Mouse (Mus musculus): ENCODE data around the gene Zfp652. TPM values are rescaled to one million over a fixed set of nuclear protein-coding genes. Genes with fewer than 3 reads are reported as not detected.

Zfp652 gene
- polyA plus RNA-seq, 1 experiment from 2014 or later: 6.7 TPM

DNA sequence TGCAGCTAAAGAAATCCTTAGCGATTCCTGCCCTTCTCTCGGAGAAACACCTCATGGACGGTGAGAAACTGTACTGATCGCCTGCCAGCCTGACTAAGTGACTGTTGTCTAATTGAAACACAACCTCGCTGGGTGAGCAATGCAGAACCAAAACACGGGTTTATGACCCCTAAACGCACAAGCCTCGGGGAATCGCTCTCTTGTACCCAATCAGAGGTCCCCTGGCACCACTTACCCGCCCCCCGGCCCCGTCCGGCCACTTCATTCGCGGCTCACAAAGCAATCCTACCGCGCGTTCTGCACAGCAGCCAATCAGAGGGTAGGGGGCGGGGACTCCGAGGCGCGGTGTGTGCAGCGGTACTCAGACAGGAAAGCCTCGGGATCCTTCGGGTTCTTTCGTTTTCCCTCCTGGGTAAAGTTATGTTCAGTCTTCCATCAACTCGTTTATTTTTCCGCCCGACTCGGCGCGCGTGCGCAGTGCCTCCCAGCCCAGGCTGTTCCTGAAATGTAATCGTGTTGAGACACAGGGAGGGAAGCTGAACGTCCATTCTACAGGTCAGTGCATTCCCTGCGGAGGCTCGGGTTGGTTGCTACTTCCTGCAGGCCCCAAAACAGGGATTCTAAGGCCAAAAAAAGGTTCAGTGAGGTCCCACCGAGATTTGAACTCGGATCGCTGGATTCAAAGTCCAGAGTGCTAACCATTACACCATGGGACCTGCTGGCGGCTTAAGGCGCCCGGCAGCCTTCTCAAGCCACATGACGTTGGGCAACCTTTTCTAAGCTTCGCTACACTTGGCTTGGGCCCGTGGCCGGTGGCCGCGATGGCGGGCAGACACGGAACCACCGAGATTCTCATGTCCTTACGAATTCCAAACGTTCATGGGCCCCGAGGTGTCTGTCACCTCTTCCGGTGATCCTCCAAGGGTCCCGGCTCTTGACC is 146.3 kb downstream of the Zfp652 start:
- Histone ChIP-seq H3K9me3 (ENCODE audit: control insufficient read depth, low read length) (no peaks in the 10 kb centered on the region), H3K36me3 (ENCODE audit: control insufficient read depth, insufficient read depth, low read length) (no peaks in the 10 kb centered on the region), H3K4me3 (ENCODE audit: control insufficient read depth in 1 of 2, insufficient read depth in 1 of 2, low read depth in 1 of 2, low read length in 2 of 2) (peak overlapping the region; percentile 69 to 79), H3K27me3 (ENCODE audit: control insufficient read depth, insufficient read depth, low read length) (no peaks in the 10 kb centered on the region), H3K9ac (ENCODE audit: low read length) (peak overlapping the region; percentile 74), H3K27ac (replicated peaks in 1 of 2; ENCODE audit: control insufficient read depth in 1 of 2, insufficient read depth in 1 of 2, low read depth in 2 of 2, low read length in 2 of 2) (peak overlapping the region; percentile 95), H3K4me1 (ENCODE audit: control insufficient read depth in 2 of 2, insufficient read depth in 2 of 2, low read length in 2 of 2) (peaks cover 0 to 13% of the 10 kb centered on the region in 2 experiments; a peak in 2 of 4 replicates), H3K4me2 (ENCODE audit: low read length) (peak overlapping the region; percentile 73)
- ATAC-seq (ENCODE audit: insufficient number of reproducible peaks, insufficient read depth, low FRiP score, low read depth): peak; percentile 97
- under 1% methylated on average over 58 of the region's 58 CpGs for WGBS

DNA sequence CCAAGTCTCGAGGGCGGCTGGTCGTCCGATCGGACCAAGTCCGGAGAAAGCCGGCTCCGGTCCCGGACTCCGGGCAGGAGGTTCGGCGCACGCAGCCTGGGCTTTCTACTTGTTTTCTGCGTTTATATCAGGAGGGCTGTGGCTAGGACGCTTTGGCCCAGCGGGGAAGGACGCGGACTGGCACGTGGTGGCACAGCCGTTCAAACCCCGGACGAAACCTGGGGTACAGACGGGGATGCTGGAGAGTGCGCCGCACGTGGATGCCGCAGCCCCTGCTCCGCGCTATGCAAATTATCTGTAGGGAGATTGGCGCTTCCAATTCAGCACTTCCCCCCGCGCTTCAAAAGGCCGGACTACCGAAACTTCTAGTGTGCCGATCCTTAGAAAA is 147.0 kb downstream of the Zfp652 start:
- H3K4me2 ChIP-seq (ENCODE audit: low read length): peak overlapping the region; percentile 73
- no peaks in the 10 kb centered on the region for H3K9me3 ChIP-seq (ENCODE audit: control insufficient read depth, low read length)
- peak overlapping the region; percentile 95 for H3K27ac ChIP-seq (replicated peaks in 1 of 2; ENCODE audit: control insufficient read depth in 1 of 2, insufficient read depth in 1 of 2, low read depth in 2 of 2, low read length in 2 of 2)
- ATAC-seq (ENCODE audit: insufficient number of reproducible peaks, insufficient read depth, low FRiP score, low read depth): peak; percentile 48
- H3K9ac ChIP-seq (ENCODE audit: low read length): peak overlapping the region; percentile 74
- H3K4me1 ChIP-seq (ENCODE audit: control insufficient read depth in 2 of 2, insufficient read depth in 2 of 2, low read length in 2 of 2): peaks cover 0 to 13% of the 10 kb centered on the region in 2 experiments; a peak in 2 of 4 replicates
- no peaks in the 10 kb centered on the region for H3K27me3 ChIP-seq (ENCODE audit: control insufficient read depth, insufficient read depth, low read length)
- H3K36me3 ChIP-seq (ENCODE audit: control insufficient read depth, insufficient read depth, low read length): no peaks in the 10 kb centered on the region
- H3K4me3 ChIP-seq (ENCODE audit: control insufficient read depth in 1 of 2, insufficient read depth in 1 of 2, low read depth in 1 of 2, low read length in 2 of 2): peak overlapping the region; percentile 69 to 79
- under 1% methylated on average over 35 of the region's 35 CpGs for WGBS

GRCm38 (mm10) chr11:95860071-95860490 is 147.6 kb downstream of the Zfp652 start:
- H3K36me3 ChIP-seq (ENCODE audit: control insufficient read depth, insufficient read depth, low read length): no peaks in the 10 kb centered on the region
- no peak for ATAC-seq (ENCODE audit: insufficient number of reproducible peaks, insufficient read depth, low FRiP score, low read depth)
- H3K9me3 ChIP-seq (ENCODE audit: control insufficient read depth, low read length): no peaks in the 10 kb centered on the region
- no peaks in the 10 kb centered on the region for H3K27me3 ChIP-seq (ENCODE audit: control insufficient read depth, insufficient read depth, low read length)
- WGBS: 14% methylated on average over 3 of the region's 3 CpGs
- H3K4me3 ChIP-seq (ENCODE audit: control insufficient read depth in 1 of 2, insufficient read depth in 1 of 2, low read depth in 1 of 2, low read length in 2 of 2): peak overlapping the region; percentile 69 to 79
- peak overlapping the region; percentile 73 for H3K4me2 ChIP-seq (ENCODE audit: low read length)
- H3K27ac ChIP-seq (replicated peaks in 1 of 2; ENCODE audit: control insufficient read depth in 1 of 2, insufficient read depth in 1 of 2, low read depth in 2 of 2, low read length in 2 of 2): no peak overlapping the region
- H3K9ac ChIP-seq (ENCODE audit: low read length): peak overlapping the region; percentile 74
- peaks cover 0 to 13% of the 10 kb centered on the region in 2 experiments; a peak in 2 of 4 replicates for H3K4me1 ChIP-seq (ENCODE audit: control insufficient read depth in 2 of 2, insufficient read depth in 2 of 2, low read length in 2 of 2)

DNA sequence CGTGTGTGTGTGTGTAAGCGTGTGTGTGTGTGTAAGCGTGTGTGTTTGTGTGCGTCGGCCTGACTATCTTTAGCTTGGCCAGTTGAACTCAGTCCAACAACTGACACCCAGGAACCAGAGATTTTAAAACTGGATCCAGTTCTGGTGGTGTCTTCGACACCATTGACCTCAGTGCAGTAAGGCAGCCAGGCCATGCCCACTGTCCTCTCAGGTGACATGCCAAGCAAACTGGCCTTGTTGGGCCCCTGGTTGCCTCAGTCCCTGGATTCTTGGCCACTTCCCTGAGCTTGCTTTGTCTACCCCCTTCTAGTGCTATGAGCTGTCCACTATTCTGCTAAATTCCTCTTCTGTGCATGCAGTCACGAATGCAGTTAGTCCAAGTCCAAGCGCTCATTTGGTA is 148.9 kb downstream of the Zfp652 start:
- ATAC-seq (ENCODE audit: insufficient number of reproducible peaks, insufficient read depth, low FRiP score, low read depth): no peak
- H3K4me1 ChIP-seq (ENCODE audit: control insufficient read depth in 2 of 2, insufficient read depth in 2 of 2, low read length in 2 of 2): peaks cover 0 to 13% of the 10 kb centered on the region in 2 experiments; a peak in 2 of 4 replicates
- no peak overlapping the region for H3K9ac ChIP-seq (ENCODE audit: low read length)
- no peaks in the 10 kb centered on the region for H3K36me3 ChIP-seq (ENCODE audit: control insufficient read depth, insufficient read depth, low read length)
- H3K4me2 ChIP-seq (ENCODE audit: low read length): no peak overlapping the region
- H3K9me3 ChIP-seq (ENCODE audit: control insufficient read depth, low read length): no peaks in the 10 kb centered on the region
- no peak overlapping the region for H3K4me3 ChIP-seq (ENCODE audit: control insufficient read depth in 1 of 2, insufficient read depth in 1 of 2, low read depth in 1 of 2, low read length in 2 of 2)
- WGBS: 87% methylated on average over 8 of the region's 8 CpGs
- no peaks in the 10 kb centered on the region for H3K27me3 ChIP-seq (ENCODE audit: control insufficient read depth, insufficient read depth, low read length)
- no peak overlapping the region for H3K27ac ChIP-seq (replicated peaks in 1 of 2; ENCODE audit: control insufficient read depth in 1 of 2, insufficient read depth in 1 of 2, low read depth in 2 of 2, low read length in 2 of 2)

DNA sequence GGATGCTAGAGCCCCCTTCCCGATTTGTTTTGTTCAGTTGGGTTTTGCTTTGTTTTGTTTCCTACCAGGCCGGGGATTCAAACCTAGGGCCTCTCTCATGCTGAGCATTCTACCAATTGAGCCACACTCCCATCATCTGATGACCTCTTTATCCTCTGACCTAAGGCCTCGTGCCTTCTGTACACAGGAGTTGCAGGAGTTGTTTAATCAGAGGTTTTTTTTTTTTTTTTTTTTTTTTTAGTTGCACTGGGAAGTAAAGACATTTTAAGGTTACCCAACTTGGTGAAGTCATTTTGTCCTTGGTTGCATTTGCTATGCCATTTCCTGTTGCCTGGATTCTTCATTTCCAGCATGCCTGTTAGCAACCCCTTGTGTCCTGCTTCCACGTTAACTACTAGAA is 157.0 kb downstream of the Zfp652 start:
- Histone ChIP-seq H3K4me2 (ENCODE audit: low read length) (no peak overlapping the region), H3K27ac (replicated peaks in 1 of 2; ENCODE audit: control insufficient read depth in 1 of 2, insufficient read depth in 1 of 2, low read depth in 2 of 2, low read length in 2 of 2) (no peak overlapping the region), H3K4me1 (ENCODE audit: control insufficient read depth in 2 of 2, insufficient read depth in 2 of 2, low read length in 2 of 2) (no peaks in the 10 kb centered on the region), H3K36me3 (ENCODE audit: control insufficient read depth, insufficient read depth, low read length) (no peaks in the 10 kb centered on the region), H3K9me3 (ENCODE audit: control insufficient read depth, low read length) (no peaks in the 10 kb centered on the region), H3K27me3 (ENCODE audit: control insufficient read depth, insufficient read depth, low read length) (no peaks in the 10 kb centered on the region), H3K9ac (ENCODE audit: low read length) (no peak overlapping the region), H3K4me3 (ENCODE audit: control insufficient read depth in 1 of 2, insufficient read depth in 1 of 2, low read depth in 1 of 2, low read length in 2 of 2) (no peak overlapping the region)
- WGBS: 67% methylated on average over 4 of the region's 4 CpGs
- no peak for ATAC-seq (ENCODE audit: insufficient number of reproducible peaks, insufficient read depth, low FRiP score, low read depth)

- Histone ChIP-seq H3K9me3 (ENCODE audit: control insufficient read depth, low read length) (no peaks in the 10 kb centered on the region), H3K36me3 (ENCODE audit: control insufficient read depth, insufficient read depth, low read length) (no peaks in the 10 kb centered on the region), H3K9ac (ENCODE audit: low read length) (no peak overlapping the region), H3K27me3 (ENCODE audit: control insufficient read depth, insufficient read depth, low read length) (no peaks in the 10 kb centered on the region), H3K4me2 (ENCODE audit: low read length) (no peak overlapping the region), H3K4me1 (ENCODE audit: control insufficient read depth in 2 of 2, insufficient read depth in 2 of 2, low read length in 2 of 2) (no peaks in the 10 kb centered on the region), H3K27ac (replicated peaks in 1 of 2; ENCODE audit: control insufficient read depth in 1 of 2, insufficient read depth in 1 of 2, low read depth in 2 of 2, low read length in 2 of 2) (no peak overlapping the region), H3K4me3 (ENCODE audit: control insufficient read depth in 1 of 2, insufficient read depth in 1 of 2, low read depth in 1 of 2, low read length in 2 of 2) (no peak overlapping the region)
- 68% methylated on average over 6 of the region's 6 CpGs for WGBS
- no peak for ATAC-seq (ENCODE audit: insufficient number of reproducible peaks, insufficient read depth, low FRiP score, low read depth)
Observed at GRCm38 (mm10) chr11:95869918-95870470, 157.5 kb downstream of the Zfp652 start.

GRCm38 (mm10) chr11:95875804-95876203 is 163.3 kb downstream of the Zfp652 start:
- no peak overlapping the region for H3K27ac ChIP-seq (replicated peaks in 1 of 2; ENCODE audit: control insufficient read depth in 1 of 2, insufficient read depth in 1 of 2, low read depth in 2 of 2, low read length in 2 of 2)
- no peak overlapping the region for H3K9ac ChIP-seq (ENCODE audit: low read length)
- H3K27me3 ChIP-seq (ENCODE audit: control insufficient read depth, insufficient read depth, low read length): no peaks in the 10 kb centered on the region
- 19% methylated on average over 9 of the region's 9 CpGs for WGBS
- no peaks in the 10 kb centered on the region for H3K4me1 ChIP-seq (ENCODE audit: control insufficient read depth in 2 of 2, insufficient read depth in 2 of 2, low read length in 2 of 2)
- no peaks in the 10 kb centered on the region for H3K36me3 ChIP-seq (ENCODE audit: control insufficient read depth, insufficient read depth, low read length)
- no peak overlapping the region for H3K4me3 ChIP-seq (ENCODE audit: control insufficient read depth in 1 of 2, insufficient read depth in 1 of 2, low read depth in 1 of 2, low read length in 2 of 2)
- H3K4me2 ChIP-seq (ENCODE audit: low read length): no peak overlapping the region; the same call in 1 of the 2 replicates
- ATAC-seq (ENCODE audit: insufficient number of reproducible peaks, insufficient read depth, low FRiP score, low read depth): no peak
- H3K9me3 ChIP-seq (ENCODE audit: control insufficient read depth, low read length): no peaks in the 10 kb centered on the region

All from heart, embryonic 14.5 days (tissue).